ENCODE assay signal across 27 mouse cellular contexts in the genomic region with DNA sequence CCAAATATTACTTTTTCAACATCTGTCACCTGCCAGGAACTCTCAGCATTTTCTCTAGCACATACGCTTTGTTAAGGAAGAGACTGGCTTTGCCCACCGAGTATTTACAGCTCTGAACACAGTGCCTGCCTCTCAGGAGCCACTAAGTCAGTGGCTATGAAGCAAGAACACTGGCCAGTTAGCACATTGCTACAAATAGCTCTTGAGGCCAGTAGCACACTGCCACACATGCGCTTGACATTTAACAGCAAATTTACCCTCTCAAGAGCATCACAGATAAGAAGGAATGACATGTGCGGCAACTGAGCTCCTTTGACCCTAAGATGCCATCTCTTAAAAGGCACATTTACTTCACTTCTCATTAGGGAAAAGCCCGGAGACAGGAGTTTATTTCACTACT.
A peak's percentile ranks its signal among the peaks of the same experiment; 100 is the strongest.
DNase-seq lines count a peak whose midpoint lies in the region; ATAC-seq lines count a peak whose summit lies in the region.
"Had no signal": no experiment of that assay in that cellular context is flagged by ENCODE, and none has a peak within 500 bp of the region (broad histone marks: within the 10 kb centered on the region; RNA-seq: fewer than 3 reads in every experiment).

No protein-coding gene starts in this region.

- no peak overlapping the region for H3K9ac ChIP-seq in heart, embryonic 12.5 days
- H3K9ac ChIP-seq: embryonic facial prominence, embryonic 13.5 days; forebrain, embryonic 13.5 days; neural tube, embryonic 13.5 days; stomach, embryonic 15.5 days had no signal

- H3K4me1 ChIP-seq in heart, embryonic 12.5 days (replicated peaks) = peaks cover 41% of the 10 kb centered on the region
- H3K4me1 ChIP-seq: embryonic facial prominence, embryonic 13.5 days; forebrain, embryonic 13.5 days; midbrain, embryonic 10.5 days; neural tube, embryonic 13.5 days; stomach, embryonic 15.5 days had no signal

- no peaks in the 10 kb centered on the region for H3K36me3 ChIP-seq in heart, embryonic 12.5 days
- H3K36me3 ChIP-seq: embryonic facial prominence, embryonic 13.5 days; midbrain, embryonic 10.5 days; neural tube, embryonic 13.5 days; stomach, embryonic 15.5 days had no signal

- peak overlapping the region; percentile 14; the same call in 1 of the 2 replicates for H3K4me2 ChIP-seq in heart, embryonic 12.5 days
- H3K4me2 ChIP-seq: embryonic facial prominence, embryonic 13.5 days; forebrain, embryonic 13.5 days; neural tube, embryonic 13.5 days; stomach, embryonic 15.5 days had no signal

- DNase-seq in heart, adult 9 months (ENCODE audit: low spot score in 2 of 2) = peak; percentile 11 to 29
- no peak for DNase-seq in heart, postnatal 4 days
- DNase-seq in heart, postnatal 10 days = peak; percentile 31 to 43
- DNase-seq in cerebellum, postnatal 36 days = no peak
- DNase-seq: adrenal gland, postnatal 10 days; cerebellum, adult 18-20 months; cerebellum, postnatal 25 days; embryo, embryonic 11 days; kidney, postnatal 25 days; retina, postnatal 1 day; right cerebral cortex, postnatal 25 days; thymus, postnatal 25 days had no signal

- ATAC-seq in granulocyte monocyte progenitor cell, adult 5-6 weeks (replicated peaks; ENCODE audit: poor library complexity, severe bottlenecking) = peak; percentile 25; the same call in 1 of the 2 replicates
- no peak for ATAC-seq in heart, embryonic 12.5 days (ENCODE audit: insufficient number of reproducible peaks, low FRiP score)
- no peak for ATAC-seq in erythroid progenitor cell, adult 5-6 weeks (replicated peaks; ENCODE audit: low FRiP score, poor library complexity, severe bottlenecking)
- ATAC-seq: forebrain, embryonic 13.5 days; hindbrain, postnatal 0 days; intestine, postnatal 0 days; midbrain, embryonic 16.5 days had no signal

- 27% methylated on average over 5 of the region's 5 CpGs for WGBS in heart, embryonic 12.5 days

- H3K27me3 ChIP-seq in heart, embryonic 12.5 days (replicated peaks) = no peaks in the 10 kb centered on the region
- H3K27me3 ChIP-seq: embryonic facial prominence, embryonic 13.5 days; forebrain, embryonic 13.5 days; neural tube, embryonic 13.5 days; stomach, embryonic 15.5 days had no signal

- intact Hi-C loops in heart, postnatal 10 days (cut with DNase I) = no loop called here

- no peaks in the 10 kb centered on the region for H3K9me3 ChIP-seq in heart, embryonic 12.5 days (replicated peaks)
- H3K9me3 ChIP-seq: embryonic facial prominence, embryonic 13.5 days; forebrain, embryonic 13.5 days; hindbrain, embryonic 10.5 days; midbrain, embryonic 10.5 days; neural tube, embryonic 13.5 days; stomach, embryonic 15.5 days had no signal

- peak overlapping the region; percentile 53 for H3K27ac ChIP-seq in heart, embryonic 12.5 days (ENCODE audit: poor library complexity, severe bottlenecking)
- H3K27ac ChIP-seq: embryonic facial prominence, embryonic 13.5 days; forebrain, embryonic 13.5 days; hindbrain, embryonic 10.5 days; hindbrain, postnatal 0 days; layer of hippocampus, adult 2 months; midbrain, embryonic 10.5 days; neural tube, embryonic 13.5 days; stomach, embryonic 15.5 days had no signal

- H3K4me3 ChIP-seq in heart, embryonic 12.5 days = no peak overlapping the region
- H3K4me3 ChIP-seq: embryonic facial prominence, embryonic 13.5 days; erythroblast, embryonic 14.5 days; forebrain, embryonic 13.5 days; hindbrain, embryonic 10.5 days; layer of hippocampus, adult 2 months; midbrain, embryonic 10.5 days; myocyte; neural tube, embryonic 13.5 days; stomach, embryonic 15.5 days had no signal

Comparison
In these comparisons a context has a peak if more than half of its experiments do, and no peak if none do; other contexts are left out.
1. DNase-seq: peak in heart, adult 9 months (2 of 2) and heart, postnatal 10 days (2 of 2); none in heart, postnatal 4 days (single experiment) and cerebellum, postnatal 36 days (0 of 2).